Mouse (Mus musculus) cerebellum, postnatal 14 days (tissue): ENCODE results near the gene Tnr.

Experiments used
- DNase-seq, 2 experiments: peaks; one replicate each; pipeline ENCODE4 v3.0.0; 2021; ENCODE audit warnings: mixed read lengths in 2 of 2

Gene Tnr

GRCm38 (mm10) chr1:159811805-159812204 lies 288.2 kb downstream of the Tnr start:
- DNase-seq: no peak

DNA sequence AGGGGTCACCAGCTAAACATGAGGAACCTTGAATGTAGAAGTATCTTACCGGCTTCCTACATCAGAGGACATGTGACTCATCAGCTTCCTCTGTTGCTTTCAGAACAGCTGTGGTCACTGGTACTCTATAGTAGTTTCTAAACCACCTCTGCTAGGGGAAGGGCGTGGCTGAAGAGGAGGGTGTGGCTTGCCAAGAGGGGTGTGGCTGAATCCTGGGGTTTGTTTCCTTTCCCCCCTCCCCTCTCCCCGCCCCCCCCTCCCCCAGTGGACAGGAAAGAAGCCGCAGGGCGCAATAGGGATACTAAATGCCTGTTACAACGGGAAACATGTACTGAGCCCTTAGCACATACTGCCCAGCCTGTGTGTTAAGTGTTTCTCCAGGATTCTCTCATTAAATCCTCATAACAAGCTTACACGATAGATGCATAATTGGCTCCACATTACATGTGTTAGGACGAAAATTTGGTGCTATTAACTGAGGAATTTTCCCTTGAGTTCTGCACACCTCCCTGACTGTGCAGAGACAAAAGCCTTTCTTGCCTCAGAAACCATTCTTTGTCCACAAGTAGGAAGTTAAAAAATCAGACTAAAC lies 289.3 kb downstream of the Tnr start:
- DNase-seq: no peak

DNA sequence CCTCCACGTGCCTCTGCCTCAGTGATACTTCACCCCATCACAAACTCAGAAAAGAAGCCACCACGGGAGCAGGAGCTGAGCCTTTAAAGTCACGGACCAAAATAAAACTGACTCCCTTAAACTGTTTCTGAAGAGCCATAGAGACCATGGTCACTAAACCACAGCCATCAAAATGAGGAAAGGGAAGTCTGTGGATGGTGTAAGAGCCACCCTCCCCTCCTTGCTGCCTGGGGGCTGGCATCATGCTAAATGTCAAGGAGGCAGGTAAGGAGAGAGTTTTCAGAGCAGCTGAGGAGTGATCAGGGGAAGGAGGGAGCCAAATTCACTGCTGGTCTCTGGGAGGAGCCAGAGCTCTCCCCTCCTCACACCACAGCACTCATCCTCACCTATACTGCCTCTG lies 290.8 kb downstream of the Tnr start:
- no peak for DNase-seq

DNA sequence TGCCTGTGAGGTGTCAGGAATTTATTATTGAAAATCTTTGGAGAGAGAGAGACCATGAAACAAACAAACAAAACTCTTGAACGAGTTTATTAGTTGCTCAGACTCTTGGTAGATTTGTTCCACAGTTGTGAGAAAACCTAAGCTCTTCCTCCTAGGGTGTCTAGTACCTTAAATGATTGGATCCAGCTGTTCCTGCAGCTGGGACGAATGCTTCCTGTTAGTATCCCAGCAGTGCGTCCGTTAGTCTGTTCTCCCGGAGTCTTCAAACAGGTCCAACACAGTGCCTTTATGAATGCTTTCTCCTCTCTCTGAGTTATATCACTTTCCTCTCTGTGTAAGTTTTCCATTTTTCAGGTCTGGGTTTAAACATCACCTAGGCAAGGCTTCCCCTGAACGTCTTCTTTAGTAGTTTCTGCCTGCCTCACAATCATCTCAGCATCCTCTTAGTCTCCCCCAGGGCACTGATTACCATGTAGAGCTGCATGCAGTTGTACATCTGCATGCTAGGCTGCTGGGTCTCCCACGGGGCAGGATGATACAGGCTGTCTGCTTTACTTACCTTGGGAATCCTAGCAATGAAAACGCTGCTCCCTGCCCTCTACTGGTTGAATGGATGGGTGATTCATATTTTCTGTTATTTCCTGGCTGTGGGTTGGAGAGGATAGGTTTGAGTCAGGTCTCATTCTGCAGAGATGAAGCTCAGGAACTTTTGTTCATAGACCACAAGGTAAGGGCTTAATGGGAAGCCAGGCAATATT lies 293.2 kb downstream of the Tnr start:
- DNase-seq: peak in 1 of 2 experiments; percentile 11

- peak; percentile 68 to 73 for DNase-seq
These were observed 295.9 kb downstream of the Tnr start for GRCm38 (mm10) chr1:159819511-159819910.

- no peak for DNase-seq
These were observed 298.8 kb downstream of the Tnr start for GRCm38 (mm10) chr1:159822416-159822815.

- DNase-seq: no peak
These were observed 305.0 kb downstream of the Tnr start for GRCm38 (mm10) chr1:159828531-159828930.

DNA sequence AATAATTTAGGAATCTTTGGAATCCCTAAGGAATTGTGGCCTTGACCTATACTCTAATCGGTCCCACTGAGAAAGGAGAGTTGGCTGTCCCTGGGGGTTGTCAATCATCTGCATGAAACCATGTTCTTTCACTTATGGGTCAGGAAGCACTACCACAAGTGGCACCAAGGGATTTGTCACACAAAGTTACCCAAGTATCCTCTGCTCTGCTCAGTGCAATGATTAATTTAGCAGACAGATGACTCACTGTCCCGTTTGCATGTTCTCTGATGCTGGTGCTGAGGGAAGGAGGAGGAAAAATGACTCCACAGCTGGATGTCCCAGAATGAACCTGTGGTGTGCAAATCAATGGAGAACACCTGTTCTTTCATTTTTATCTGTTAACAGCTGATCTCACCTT lies 309.6 kb downstream of the Tnr start:
- no peak for DNase-seq

- no peak for DNase-seq
These were observed 310.2 kb downstream of the Tnr start for GRCm38 (mm10) chr1:159833646-159834338.

DNA sequence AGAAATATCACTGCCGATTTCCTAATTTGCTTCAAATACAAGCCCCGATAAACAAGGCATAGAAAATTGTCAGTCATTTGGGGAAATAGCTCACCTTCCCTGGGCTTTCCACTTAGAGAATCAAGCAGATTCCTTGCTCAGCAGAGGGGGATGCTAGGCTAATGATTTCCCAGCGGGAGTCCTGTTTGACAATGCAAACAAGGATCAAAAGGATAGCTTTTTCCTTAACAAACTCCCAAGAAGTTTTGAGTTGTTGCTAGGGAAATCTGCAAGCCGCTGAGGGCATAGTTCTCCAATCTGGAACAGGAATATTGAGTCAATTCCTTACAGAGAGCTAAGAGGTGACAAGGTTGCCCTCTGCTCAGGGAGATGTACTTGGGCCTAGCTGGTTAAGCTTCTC lies 311.6 kb downstream of the Tnr start:
- no peak for DNase-seq

- no peak for DNase-seq
These were observed 316.8 kb downstream of the Tnr start for GRCm38 (mm10) chr1:159840337-159840736.

DNA sequence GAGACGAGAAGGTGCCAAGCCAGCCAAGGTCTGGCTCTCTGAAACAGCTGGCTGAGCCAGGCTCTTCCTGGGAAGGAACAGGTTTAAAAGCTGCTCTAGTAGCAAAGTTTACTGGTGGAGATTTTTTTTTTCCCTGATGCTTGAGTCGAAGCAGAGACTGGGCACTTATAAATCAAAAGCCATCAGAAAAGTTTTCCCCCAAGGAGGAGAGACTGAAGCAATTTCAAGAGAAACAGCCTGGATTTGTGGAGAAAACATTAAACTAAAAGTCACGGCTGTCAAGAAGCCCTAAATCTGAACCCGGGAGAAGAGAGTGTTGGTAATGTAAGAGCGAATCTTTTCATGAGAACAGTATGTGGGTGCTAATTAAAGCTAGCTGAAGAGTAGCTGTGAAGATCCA lies 319.3 kb downstream of the Tnr start:
- no peak for DNase-seq

GRCm38 (mm10) chr1:159852088-159852487 lies 328.5 kb downstream of the Tnr start:
- DNase-seq: peak; percentile 41 to 42

DNA sequence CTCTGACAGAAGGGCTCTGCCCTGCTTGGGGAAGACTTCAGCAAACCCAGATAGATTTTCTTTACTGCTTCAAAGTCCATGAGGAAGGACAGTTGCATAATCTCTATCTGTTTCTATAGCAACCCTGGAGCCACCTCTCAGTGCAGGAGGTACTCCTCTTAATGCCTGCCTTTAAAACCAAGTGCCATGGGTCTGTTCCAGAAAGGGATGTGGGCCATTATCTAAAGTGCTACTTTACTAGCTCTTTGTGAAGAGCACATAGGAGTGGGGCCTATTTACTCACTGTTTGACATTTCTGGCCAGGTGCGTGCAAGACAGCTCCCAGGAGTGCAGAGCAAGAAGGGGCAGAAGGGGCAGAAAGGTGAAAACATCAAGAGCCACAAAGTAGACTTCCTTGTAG lies 330.7 kb downstream of the Tnr start:
- DNase-seq: no peak

GRCm38 (mm10) chr1:159861782-159862474 lies 338.4 kb downstream of the Tnr start:
- peak in 1 of 2 experiments; percentile 14 for DNase-seq

GRCm38 (mm10) chr1:159865696-159866095 lies 342.1 kb downstream of the Tnr start:
- peak in 1 of 2 experiments; percentile 27 for DNase-seq

DNA sequence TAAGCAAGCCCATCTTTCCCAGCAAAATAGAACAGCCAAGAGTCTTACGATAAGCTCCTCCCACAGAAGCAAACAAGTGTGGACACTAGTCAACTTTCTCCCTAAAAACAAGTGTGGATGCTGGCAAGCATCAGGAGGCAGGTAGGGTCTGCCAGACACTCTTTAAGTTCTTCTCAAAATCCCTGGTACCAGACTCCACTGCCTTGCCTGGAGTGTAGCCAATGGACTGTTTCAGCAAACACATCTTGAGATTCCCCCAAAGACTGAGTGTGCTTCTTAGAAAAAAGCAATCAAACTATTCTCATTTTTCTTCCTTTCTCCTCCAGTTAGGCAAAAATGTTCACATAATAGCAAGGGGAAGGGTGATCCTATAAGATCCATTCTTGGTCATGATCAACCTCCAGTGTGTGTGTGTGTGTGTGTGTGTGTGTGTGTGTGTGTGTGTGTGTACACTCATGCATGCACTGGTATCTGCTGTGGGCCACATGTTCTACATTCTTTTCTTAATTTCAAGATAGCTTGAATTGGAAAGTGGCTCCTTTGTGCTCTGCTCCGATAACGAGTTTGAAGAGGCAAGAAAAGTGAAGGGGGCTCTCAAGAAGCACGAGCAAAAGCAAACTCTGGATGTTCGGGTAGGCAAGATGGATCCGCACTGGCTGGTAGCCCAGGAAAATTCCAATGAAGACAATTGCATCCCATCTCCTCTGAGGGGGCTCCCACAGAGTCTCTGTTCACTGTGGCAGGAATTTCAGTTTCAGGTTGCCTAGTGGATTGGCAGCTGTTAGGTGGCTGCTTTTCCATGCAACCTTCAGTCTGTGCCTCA lies 346.3 kb downstream of the Tnr start:
- no peak for DNase-seq

DNA sequence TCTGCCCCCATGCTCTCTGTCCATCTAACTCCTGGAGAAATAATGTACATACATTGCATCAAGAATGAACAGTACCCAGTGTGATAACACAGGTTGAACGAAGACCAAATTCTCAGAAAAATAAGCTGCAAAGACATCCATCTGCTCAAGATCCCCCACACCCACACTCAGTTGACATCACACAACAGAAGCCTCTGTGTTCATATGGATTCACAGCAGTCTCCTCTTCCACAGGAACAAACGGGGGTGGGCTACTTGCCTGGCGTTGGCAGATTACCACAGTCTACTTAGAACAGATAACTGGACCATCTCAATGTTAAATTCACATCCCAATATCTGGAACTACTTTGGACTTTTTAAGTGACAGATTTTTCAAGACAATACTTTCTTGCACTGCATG lies 349.3 kb downstream of the Tnr start:
- no peak for DNase-seq

GRCm38 (mm10) chr1:159878681-159879080 lies 355.1 kb downstream of the Tnr start:
- DNase-seq: peak; percentile 57 to 66

- DNase-seq: no peak
These were observed 356.3 kb downstream of the Tnr start for GRCm38 (mm10) chr1:159879866-159880265.

- DNase-seq: peak; percentile 20 to 43
These were observed 361.9 kb downstream of the Tnr start for GRCm38 (mm10) chr1:159885476-159885875.

GRCm38 (mm10) chr1:159888611-159889010 lies 365.0 kb downstream of the Tnr start:
- no peak for DNase-seq
